18 mouse cellular contexts compared by ENCODE assay signal in the genomic region with DNA sequence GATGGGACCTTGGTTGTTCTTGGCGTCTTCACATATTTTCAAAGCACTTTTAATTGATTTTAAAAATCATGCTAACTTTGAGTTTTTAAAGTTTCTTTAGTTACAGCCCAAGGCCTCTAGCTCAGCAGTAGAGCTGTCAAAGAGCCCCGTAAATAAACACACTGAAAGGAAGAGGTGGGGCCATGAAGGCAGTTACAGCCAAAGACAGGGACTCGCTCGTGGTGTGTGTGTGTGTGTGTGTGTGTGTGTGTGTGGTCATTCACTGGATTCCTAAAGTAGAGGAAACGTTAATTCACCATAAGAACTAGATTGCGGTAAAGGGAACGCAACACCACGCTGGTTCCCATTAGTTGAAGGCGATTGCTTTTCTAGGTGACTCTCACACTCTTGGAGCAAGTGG. TPM values are rescaled to one million over a fixed set of nuclear protein-coding genes. Genes with fewer than 3 reads are reported as not detected.
A peak's percentile ranks its signal among the peaks of the same experiment; 100 is the strongest.
DNase-seq lines count a peak whose midpoint lies in the region; ATAC-seq and TF ChIP-seq lines count a peak whose summit lies in the region.
"Had no signal": no experiment of that assay in that cellular context is flagged by ENCODE, and none has a peak within 500 bp of the region (broad histone marks: within the 10 kb centered on the region; RNA-seq: fewer than 3 reads in every experiment).

No protein-coding gene starts in this region.

- no peaks in the 10 kb centered on the region; the same call in 1 of the 2 replicates for H3K4me1 ChIP-seq in lung, postnatal 0 days (ENCODE audit: insufficient read depth, low read depth, low read length)
- H3K4me1 ChIP-seq in hindbrain, embryonic 12.5 days = no peaks in the 10 kb centered on the region
- H3K4me1 ChIP-seq: forebrain, embryonic 15.5 days; heart, embryonic 15.5 days; hindbrain, embryonic 13.5 days; intestine, embryonic 15.5 days; liver, embryonic 15.5 days had no signal

- no peak for TF ChIP-seq CTCF in lung, postnatal 0 days (IDR thresholded peaks at IDR 0.05)

- H3K9ac ChIP-seq in lung, postnatal 0 days (replicated peaks; ENCODE audit: low read depth) = no peak overlapping the region
- no peak overlapping the region for H3K9ac ChIP-seq in hindbrain, embryonic 12.5 days
- H3K9ac ChIP-seq: forebrain, embryonic 15.5 days; heart, embryonic 15.5 days; hindbrain, embryonic 13.5 days; intestine, embryonic 15.5 days; liver, embryonic 15.5 days; midbrain, embryonic 13.5 days had no signal

- 0 out of 2 replicates have a peak, but pooled peaks have one; percentile 46 for ATAC-seq in lung, postnatal 0 days
- no peak for ATAC-seq in hindbrain, embryonic 12.5 days (ENCODE audit: low FRiP score)
- ATAC-seq: forebrain, embryonic 15.5 days; intestine, embryonic 15.5 days; midbrain, embryonic 13.5 days had no signal

- no peaks in the 10 kb centered on the region for H3K27me3 ChIP-seq in lung, postnatal 0 days (replicated peaks; ENCODE audit: insufficient read depth, low read length)
- no peaks in the 10 kb centered on the region for H3K27me3 ChIP-seq in hindbrain, embryonic 12.5 days
- H3K27me3 ChIP-seq: CH12.LX; forebrain, embryonic 15.5 days; heart, embryonic 15.5 days; hindbrain, embryonic 13.5 days; intestine, embryonic 15.5 days; liver, embryonic 15.5 days; midbrain, embryonic 13.5 days had no signal

- no peak overlapping the region for H3K4me2 ChIP-seq in lung, postnatal 0 days (replicated peaks; ENCODE audit: low read depth, low read length)
- no peak overlapping the region for H3K4me2 ChIP-seq in hindbrain, embryonic 12.5 days (replicated peaks)
- H3K4me2 ChIP-seq: forebrain, embryonic 15.5 days; heart, embryonic 15.5 days; hindbrain, embryonic 13.5 days; intestine, embryonic 15.5 days; liver, embryonic 15.5 days; midbrain, embryonic 13.5 days had no signal

- DNase-seq in adrenal gland, postnatal 14 days = peak; percentile 20
- no peak for DNase-seq in adrenal gland, postnatal 36 days
- DNase-seq in lung, postnatal 0 days (ENCODE audit: low spot score) = no peak
- no peak for DNase-seq in lung, adult 18-20 months
- peak; percentile 51 to 62 for DNase-seq in kidney, postnatal 4 days
- peak; percentile 50 for DNase-seq in thymus, postnatal 25 days
- DNase-seq in cerebellum, adult 9-11 months = no peak
- DNase-seq: cerebellum, postnatal 10 days; right cerebral cortex, postnatal 25 days had no signal

- TF ChIP-seq EP300 in lung, postnatal 0 days (IDR thresholded peaks at IDR 0.05) = 0 out of 2 replicates have a peak, but pooled peaks have one; percentile 9

- H3K36me3 ChIP-seq in lung, postnatal 0 days (ENCODE audit: insufficient read depth, low read length) = no peaks in the 10 kb centered on the region
- no peaks in the 10 kb centered on the region for H3K36me3 ChIP-seq in hindbrain, embryonic 12.5 days
- H3K36me3 ChIP-seq: forebrain, embryonic 15.5 days; heart, embryonic 15.5 days; hindbrain, embryonic 13.5 days; intestine, embryonic 15.5 days; limb, embryonic 10.5 days; liver, embryonic 15.5 days; midbrain, embryonic 13.5 days had no signal

- 61% methylated on average over 9 of the region's 9 CpGs for whole genome bisulfite sequencing in lung, postnatal 0 days
- WGBS in hindbrain, embryonic 12.5 days = 91% methylated on average over 9 of the region's 9 CpGs

- no peak overlapping the region for H3K4me3 ChIP-seq in lung, postnatal 0 days (ENCODE audit: low read depth, low read length)
- no peak overlapping the region for H3K4me3 ChIP-seq in hindbrain, embryonic 12.5 days
- H3K4me3 ChIP-seq: forebrain, embryonic 15.5 days; heart, embryonic 15.5 days; hindbrain, embryonic 13.5 days; intestine, embryonic 15.5 days; limb, embryonic 10.5 days; liver, embryonic 15.5 days; midbrain, embryonic 13.5 days had no signal

- no peaks in the 10 kb centered on the region for H3K9me3 ChIP-seq in lung, postnatal 0 days (ENCODE audit: low read length)
- no peaks in the 10 kb centered on the region for H3K9me3 ChIP-seq in hindbrain, embryonic 12.5 days (replicated peaks)
- H3K9me3 ChIP-seq: forebrain, embryonic 15.5 days; heart, embryonic 15.5 days; hindbrain, embryonic 13.5 days; intestine, embryonic 15.5 days; limb, embryonic 10.5 days; liver, embryonic 15.5 days; midbrain, embryonic 13.5 days had no signal

- peak overlapping the region; percentile 47; the same call in 1 of the 2 replicates for H3K27ac ChIP-seq in lung, postnatal 0 days (ENCODE audit: low read length)
- H3K27ac ChIP-seq in hindbrain, embryonic 12.5 days = no peak overlapping the region
- H3K27ac ChIP-seq: forebrain, embryonic 15.5 days; heart, embryonic 15.5 days; hindbrain, embryonic 13.5 days; intestine, embryonic 15.5 days; limb, embryonic 10.5 days; liver, embryonic 15.5 days; midbrain, embryonic 13.5 days had no signal

RNA-seq across cellular contexts. Expression of a gene that starts 43.2 kb away (rescaled TPM):
- 21.5 and 23.5 TPM in 2 replicates for total RNA-seq in adrenal gland, postnatal 14 days (2021)
- total RNA-seq in adrenal gland, postnatal 36 days (2021) = 10 to 100 TPM; 18.6 to 31.2 TPM
- 13.1 and 13.7 TPM in 2 replicates for polyA plus RNA-seq in lung, postnatal 0 days (2015; fragmentation: Nextera tagmentation; extraction: Ambion mirVana)
- 26.2 and 26.3 TPM in 2 replicates for polyA plus RNA-seq in hindbrain, embryonic 12.5 days (2016; fragmentation: Nextera tagmentation; extraction: Ambion mirVana)

Comparison
In these comparisons a context has a peak if more than half of its experiments do, and no peak if none do; other contexts are left out.
1. DNase-seq: peak in adrenal gland, postnatal 14 days (single experiment), kidney, postnatal 4 days (2 of 2) and thymus, postnatal 25 days (single experiment); none in adrenal gland, postnatal 36 days (0 of 2), lung, postnatal 0 days (single experiment), lung, adult 18-20 months (0 of 2) and cerebellum, adult 9-11 months (single experiment).